Mouse (Mus musculus) C3H10T1/2 (cell line): Measurements from ENCODE around the gene Tff1. TPM values are rescaled to one million over a fixed set of nuclear protein-coding genes. Genes with fewer than 3 reads are reported as not detected.

Experiments used
- polyA plus RNA-seq, 2 experiments: library from polyadenylated mRNA; unstranded; fragments of >200 nt; fragmentation: generic; extraction: Trizol; gene quantifications; one replicate each; pipeline ENCODE4 v1.2.1; 2012; ENCODE audit warnings: missing spikeins in 2 of 2

Gene Tff1
- not detected for polyA plus RNA-seq

DNA sequence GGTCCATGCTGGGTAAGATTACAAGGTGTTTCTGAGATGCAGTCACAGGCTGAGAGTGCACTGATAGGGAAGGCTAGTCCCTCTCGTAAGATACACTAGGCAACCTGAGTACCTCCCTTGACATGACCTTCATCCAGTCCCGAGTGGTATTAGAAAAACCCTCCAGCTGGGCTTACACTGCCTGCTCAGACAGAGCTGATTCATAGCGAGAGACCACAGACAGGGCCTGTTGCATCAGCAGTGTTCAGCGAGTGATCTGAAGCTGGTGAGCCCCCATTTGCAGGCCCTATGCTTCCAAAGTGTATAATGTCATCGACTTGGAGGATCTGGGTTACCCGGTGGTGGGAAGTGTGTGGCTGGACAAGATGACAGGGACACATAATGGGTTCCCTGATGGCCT is at the start of gene Tff1:
Tff1 (minus strand) TSS at position 151 of the 400 bp plus-strand sequence.

DNA sequence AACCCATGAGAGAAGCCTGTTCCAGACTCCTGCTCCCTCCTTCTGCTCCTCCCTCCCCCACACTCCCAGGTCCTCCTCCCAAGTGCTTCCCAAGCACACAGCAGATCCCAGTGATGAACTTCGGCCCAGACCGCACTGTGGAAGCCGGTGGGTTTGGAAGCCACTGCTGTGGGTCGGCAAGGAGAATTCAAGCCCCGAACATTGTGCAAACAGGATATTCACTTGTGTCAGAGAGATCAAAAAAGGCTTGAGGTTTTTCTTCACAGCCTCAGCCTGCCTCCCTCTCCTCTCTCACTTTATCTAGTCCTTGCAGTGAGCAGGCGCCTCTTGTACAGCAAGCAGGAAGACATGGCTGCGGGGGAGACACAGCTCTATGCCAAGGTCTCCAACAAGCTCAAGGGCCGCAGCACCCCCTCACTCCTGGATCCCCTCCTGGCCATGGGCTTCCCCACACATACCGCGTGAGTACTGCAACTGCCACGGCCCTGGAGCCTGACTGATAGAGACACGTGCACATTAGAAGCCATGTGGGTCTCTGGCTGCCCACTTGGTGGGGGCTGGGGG is 42.8 kb upstream of the Tff1 start, which contains the start of gene Ubash3a:
Ubash3a (plus strand) TSS at position 103 of the 564 bp plus-strand sequence.

DNA sequence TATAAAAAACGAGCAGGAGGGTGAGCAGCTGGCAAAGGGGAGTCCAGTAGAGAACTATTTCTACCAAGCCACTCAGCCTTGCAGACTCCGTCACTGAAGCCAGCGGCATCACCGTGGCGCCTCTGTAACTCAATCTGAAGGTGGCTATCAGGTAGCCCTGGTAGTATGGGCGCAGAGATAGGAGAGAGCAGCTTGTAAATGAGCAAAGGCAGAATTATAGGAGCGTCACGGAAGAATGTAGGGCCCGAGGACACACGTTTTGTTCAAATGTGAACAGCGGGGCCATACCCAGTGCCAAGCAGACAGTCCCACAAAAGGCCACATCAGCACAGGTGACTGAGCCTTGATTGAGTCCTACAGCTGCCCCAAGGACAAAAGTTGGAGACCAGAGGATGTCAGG is 33.8 kb upstream of the Tff1 start, which contains the start of gene Tmprss3:
Tmprss3 (minus strand) TSS at position 101 of the 400 bp plus-strand sequence.

DNA sequence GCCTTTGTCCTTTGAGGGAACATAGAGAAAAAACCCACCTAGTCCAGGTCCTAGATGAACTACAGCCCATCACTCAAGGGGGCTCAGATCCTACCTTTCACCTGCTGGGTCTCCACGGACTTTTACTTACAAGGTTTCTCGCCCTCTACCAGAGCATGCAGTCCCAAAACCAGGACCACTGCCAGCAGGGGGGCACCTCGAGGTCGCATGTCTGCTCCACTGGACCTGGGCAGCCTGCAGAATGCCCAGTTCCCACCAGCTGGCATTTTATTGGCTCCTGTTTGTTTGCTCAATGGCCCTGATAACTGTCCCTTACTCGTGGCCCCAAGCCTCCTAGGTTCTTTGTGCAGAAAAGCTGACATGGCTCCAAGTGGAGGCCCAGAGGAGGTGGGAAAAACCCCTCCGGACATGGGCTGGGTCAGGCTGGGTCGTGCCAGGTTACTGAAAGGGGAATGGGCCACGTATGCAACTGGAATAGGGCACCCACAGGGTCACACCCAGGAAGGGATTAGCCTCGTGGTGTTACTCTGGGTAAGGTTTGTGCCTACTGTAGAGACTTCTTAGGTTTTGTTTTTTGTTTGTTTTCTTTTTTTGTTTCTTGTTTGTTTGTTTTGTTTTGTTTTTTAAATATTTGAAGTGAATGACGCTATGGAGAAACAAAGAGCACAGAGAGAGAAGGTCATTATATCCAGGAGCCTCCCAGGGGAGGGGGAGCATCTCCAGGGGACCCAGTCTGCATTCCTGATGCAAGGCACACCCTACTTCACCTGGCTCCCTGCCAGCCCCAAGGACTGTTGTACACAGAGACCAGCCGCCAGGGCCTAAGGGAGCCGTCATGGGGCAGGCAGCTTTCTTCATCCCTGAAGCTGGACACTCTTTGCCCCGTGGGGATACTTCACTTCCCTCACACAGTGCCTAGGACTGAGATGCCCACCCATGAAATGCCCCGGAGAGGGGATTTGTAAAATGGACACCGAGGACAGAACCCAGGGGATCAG is 20.7 kb downstream of the Tff1 start, which contains the start of gene Tff2:
Tff2 (minus strand) TSS at position 243 of the 998 bp plus-strand sequence.

DNA sequence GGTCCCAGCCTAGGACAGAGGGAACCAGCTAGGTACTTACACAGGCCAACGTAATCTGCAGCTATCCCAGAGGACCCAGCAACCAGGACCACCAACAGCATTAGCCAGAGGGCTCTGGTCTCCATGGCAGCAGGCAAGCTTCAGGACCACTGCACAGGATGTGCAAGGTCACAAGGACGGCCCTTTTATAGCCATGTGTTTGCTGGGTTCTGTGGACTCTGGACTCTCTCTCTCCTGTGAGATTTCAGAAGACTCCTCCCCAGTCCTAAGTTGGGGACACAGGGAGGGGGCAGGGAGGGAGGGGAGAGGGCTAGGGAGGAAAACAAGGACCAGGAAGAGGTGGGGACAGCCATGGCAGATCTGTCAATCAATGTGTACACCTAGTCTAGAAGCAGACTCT is 35.6 kb downstream of the Tff1 start, which contains the start of gene Tff3:
Tff3 (minus strand) TSS at position 195 of the 400 bp plus-strand sequence.

Other genes with a start within 250 kb of the Tff1 start
- under 1 TPM in 1 of 2 experiments, not detected in 1; 0.06 TPM for gene Umodl1, start 210.6 kb downstream of the Tff1 start, polyA plus RNA-seq
- under 1 TPM; 0.04 to 0.11 TPM for gene Abcg1, start 107.6 kb downstream of the Tff1 start, polyA plus RNA-seq
- not detected for gene Tff3, start 35.6 kb downstream of the Tff1 start, polyA plus RNA-seq
- not detected for gene Tff2, start 21.0 kb downstream of the Tff1 start, polyA plus RNA-seq
- not detected for gene Tmprss3, start 33.7 kb upstream of the Tff1 start, polyA plus RNA-seq
- under 1 TPM in 1 of 2 experiments, not detected in 1; 0.02 TPM for gene Ubash3a, start 42.6 kb upstream of the Tff1 start, polyA plus RNA-seq
- 1 to 10 TPM; 2.2 to 5.0 TPM for gene Rsph1, start 112.1 kb upstream of the Tff1 start, polyA plus RNA-seq
- under 1 TPM; 0.58 to 0.87 TPM for gene Slc37a1, start 121.5 kb upstream of the Tff1 start, polyA plus RNA-seq
- 10 to 100 TPM in 1 of 2 experiments, not detected in 1; 13.0 TPM for gene Pde9a, start 220.9 kb upstream of the Tff1 start, polyA plus RNA-seq